Mouse (Mus musculus): ENCODE data around the gene Il12rb1. TPM values are rescaled to one million over a fixed set of nuclear protein-coding genes. Genes with fewer than 3 reads are reported as not detected.

The Il12rb1 gene
- polyA plus RNA-seq, 1 experiment from 2014 or later, result not detected

DNA sequence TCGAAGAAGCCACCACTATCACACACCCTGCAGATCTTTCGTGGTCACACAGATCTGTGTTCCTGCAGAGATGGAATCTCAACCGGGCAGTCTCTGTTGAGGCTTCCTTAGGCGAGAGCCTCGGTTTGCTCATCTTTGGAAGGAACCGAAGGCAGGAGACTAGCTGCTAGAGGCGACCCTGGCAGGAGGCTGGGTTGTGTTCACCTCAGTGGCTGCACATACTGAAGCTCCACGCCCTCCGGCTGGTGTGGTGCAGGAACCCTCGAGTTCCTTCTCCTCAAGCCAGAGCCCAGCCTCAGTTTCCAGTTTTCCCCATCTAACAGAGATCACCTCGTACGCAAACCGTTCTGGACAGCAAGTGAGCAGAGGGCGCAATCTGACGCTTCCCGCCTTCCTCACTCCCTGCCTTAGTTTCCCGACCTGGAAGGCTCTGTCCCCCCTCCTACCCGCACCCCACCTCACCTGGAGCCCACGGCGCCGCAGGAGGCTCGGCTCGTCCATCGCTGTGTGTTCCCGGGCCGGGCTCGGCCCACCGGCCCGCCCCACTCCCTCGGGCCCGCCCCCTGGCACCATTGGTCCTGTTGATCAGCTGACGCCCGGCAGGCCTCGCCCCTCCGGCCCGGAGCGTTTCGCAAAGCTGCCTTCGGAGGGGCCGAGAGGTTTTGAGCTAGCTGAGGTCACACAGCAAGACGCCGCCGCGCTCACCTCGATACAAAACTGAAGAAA, 3.6 kb upstream of the Il12rb1 start, which contains the start of gene Mast3:
TSS of gene Mast3 (minus strand) at position 574 of the 726 bp plus-strand sequence.
- peak; percentile 89 for ATAC-seq (ENCODE audit: low FRiP score)
- Histone ChIP-seq H3K36me3 (replicated peaks) (no peaks in the 10 kb centered on the region), H3K9ac (peak within 1 kb of the TSS; percentile 33), H3K4me3 (replicated peaks) (peak within 1 kb of the TSS; percentile 42), H3K4me1 (peaks cover 19% of the 10 kb centered on the region), H3K4me2 (peak within 1 kb of the TSS; percentile 61), H3K9me3 (no peaks in the 10 kb centered on the region), H3K27ac (no peak within 1 kb of the TSS), H3K27me3 (peaks cover 71% of the 10 kb centered on the region)
- under 1% methylated on average over 45 of the region's 45 CpGs for WGBS

DNA sequence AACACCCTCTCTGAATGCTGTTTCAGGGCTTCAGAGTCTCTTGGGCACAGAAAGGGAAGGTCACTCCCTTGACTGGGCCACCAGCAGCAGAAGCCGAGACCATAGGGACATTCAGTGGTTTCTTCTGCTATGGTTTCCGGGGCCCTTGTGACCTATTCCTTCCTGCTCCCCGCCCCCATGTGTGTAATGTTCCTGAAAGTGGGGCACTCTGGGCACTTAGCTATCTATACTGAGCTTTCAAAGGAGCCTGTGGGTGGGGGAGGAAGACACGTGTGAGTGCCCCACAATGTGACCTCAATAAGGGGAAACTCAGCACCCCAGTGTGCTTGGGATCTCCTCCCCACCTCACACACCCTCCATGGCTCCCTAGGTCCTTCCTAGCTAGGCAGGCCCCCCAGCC, 1.7 kb upstream of the Il12rb1 start:
- peaks cover 12% of the 10 kb centered on the region for H3K4me1 ChIP-seq
- no peaks in the 10 kb centered on the region for H3K36me3 ChIP-seq (replicated peaks)
- no peak overlapping the region for H3K9ac ChIP-seq
- no peaks in the 10 kb centered on the region for H3K9me3 ChIP-seq
- H3K27me3 ChIP-seq, result peaks cover 61% of the 10 kb centered on the region
- WGBS, result 79% methylated on average over 4 of the region's 4 CpGs
- no peak overlapping the region for H3K4me2 ChIP-seq
- H3K4me3 ChIP-seq (replicated peaks), result no peak overlapping the region
- no peak for ATAC-seq (ENCODE audit: low FRiP score)
- H3K27ac ChIP-seq, result no peak overlapping the region

DNA sequence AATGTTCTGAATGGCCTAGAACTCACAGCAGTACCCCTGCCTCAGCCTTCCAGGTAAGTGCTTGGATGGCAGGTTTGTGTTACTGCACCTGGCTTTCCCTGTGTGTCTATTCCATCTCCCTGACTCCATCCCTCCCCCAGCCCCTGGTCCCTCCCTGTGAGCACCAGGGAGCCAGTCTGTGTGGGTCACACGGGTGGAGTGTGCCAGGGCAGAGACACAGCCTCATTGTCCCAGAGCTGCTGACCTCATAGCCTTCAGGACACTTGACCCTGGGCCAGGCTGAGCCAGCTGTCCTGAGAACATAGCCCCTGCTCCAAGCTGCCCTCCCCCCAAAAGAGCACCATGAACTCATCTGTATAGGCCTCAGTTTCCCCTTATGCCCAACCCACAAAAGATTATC, 945 bp upstream of the Il12rb1 start:
- no peaks in the 10 kb centered on the region for H3K9me3 ChIP-seq
- no peak overlapping the region for H3K27ac ChIP-seq
- no peak overlapping the region for H3K9ac ChIP-seq
- H3K36me3 ChIP-seq (replicated peaks), result no peaks in the 10 kb centered on the region
- WGBS, result 47% methylated on average over 1 of the region's 1 CpGs
- H3K4me3 ChIP-seq (replicated peaks), result no peak overlapping the region
- peaks cover 12% of the 10 kb centered on the region for H3K4me1 ChIP-seq
- no peak for ATAC-seq (ENCODE audit: low FRiP score)
- H3K27me3 ChIP-seq, result peaks cover 53% of the 10 kb centered on the region
- no peak overlapping the region for H3K4me2 ChIP-seq

DNA sequence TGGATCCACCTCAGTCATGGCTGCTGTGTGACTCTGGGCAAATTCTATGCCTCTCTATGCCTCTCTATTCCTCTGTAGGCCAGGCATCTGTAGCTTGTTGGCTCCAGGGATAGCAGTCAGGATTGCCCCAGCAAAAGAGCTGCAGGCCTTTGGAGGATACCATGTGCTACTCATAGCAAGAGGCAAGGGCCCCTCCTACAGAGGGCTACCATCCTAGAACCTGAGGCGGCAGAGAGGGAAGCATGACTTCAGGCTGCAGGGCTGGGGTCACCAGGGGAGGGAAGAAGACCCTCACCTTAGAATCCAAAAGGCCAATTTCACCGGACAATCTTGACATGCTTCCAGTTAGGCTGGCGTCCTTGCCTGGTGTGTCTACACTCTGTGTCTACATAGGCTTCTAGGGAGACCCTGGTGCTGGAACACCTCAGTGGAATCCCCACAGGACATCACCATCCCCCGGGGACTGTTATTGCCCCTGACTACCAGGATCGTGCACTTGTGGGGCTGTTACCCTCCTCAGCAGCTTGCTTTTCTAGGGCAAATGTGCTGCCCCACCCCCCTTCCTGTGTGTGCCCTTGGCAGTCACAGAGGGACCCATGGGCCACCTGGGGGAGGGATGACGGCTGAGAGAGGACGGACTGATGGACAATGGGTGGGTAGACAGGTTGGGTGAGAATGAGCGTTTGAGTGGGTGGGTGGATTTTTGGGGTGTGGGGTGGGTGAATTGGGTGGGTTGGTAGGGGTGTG, 879 bp downstream of the Il12rb1 start:
- H3K27ac ChIP-seq, result no peak overlapping the region
- H3K4me1 ChIP-seq, result peaks cover 5% of the 10 kb centered on the region
- 86% methylated on average over 8 of the region's 8 CpGs for WGBS
- H3K36me3 ChIP-seq (replicated peaks), result no peaks in the 10 kb centered on the region
- H3K9me3 ChIP-seq, result no peaks in the 10 kb centered on the region
- no peak overlapping the region for H3K4me2 ChIP-seq
- peaks cover 42% of the 10 kb centered on the region for H3K27me3 ChIP-seq
- no peak for ATAC-seq (ENCODE audit: low FRiP score)
- H3K4me3 ChIP-seq (replicated peaks), result no peak overlapping the region
- H3K9ac ChIP-seq, result no peak overlapping the region

DNA sequence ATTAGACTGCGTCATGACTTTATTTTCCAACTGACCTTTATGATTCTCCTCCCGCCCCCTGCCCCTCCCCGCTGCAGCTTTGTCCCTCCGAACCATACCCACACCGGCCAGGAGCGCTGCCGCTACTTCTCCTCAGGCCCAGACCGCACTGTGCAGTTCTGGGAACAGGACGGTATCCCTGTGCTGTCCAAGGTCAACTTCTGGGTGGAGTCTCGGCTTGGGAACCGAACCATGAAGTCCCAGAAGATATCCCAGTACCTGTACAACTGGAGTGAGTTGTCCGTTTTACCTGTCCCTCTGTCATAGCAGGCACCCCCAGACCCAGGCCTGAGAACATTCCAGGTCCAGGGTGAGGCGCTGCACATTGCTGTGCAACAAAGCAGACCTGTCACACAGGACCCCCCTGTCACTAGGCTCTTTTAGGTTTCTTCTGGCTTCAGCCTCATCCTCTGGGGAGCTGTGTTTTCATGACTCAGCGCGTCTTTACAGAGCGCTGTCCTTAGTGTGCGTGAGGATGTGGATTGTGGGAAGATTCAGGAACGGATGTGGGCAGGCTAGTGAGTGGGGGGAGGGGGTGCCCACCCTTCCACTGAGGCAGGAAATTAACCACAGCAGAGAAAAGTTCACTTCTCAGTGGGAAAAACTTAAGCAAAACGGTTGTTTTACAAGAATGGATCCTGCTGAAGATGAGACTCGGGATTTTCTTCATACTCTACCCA, 2.9 kb downstream of the Il12rb1 start:
- H3K4me3 ChIP-seq (replicated peaks), result no peak overlapping the region
- H3K4me1 ChIP-seq, result no peaks in the 10 kb centered on the region
- no peak overlapping the region for H3K9ac ChIP-seq
- H3K27me3 ChIP-seq, result peaks cover 40% of the 10 kb centered on the region
- H3K36me3 ChIP-seq (replicated peaks), result no peaks in the 10 kb centered on the region
- ATAC-seq (ENCODE audit: low FRiP score), result no peak
- WGBS, result 79% methylated on average over 20 of the region's 20 CpGs
- no peaks in the 10 kb centered on the region for H3K9me3 ChIP-seq
- H3K27ac ChIP-seq, result no peak overlapping the region
- H3K4me2 ChIP-seq, result no peak overlapping the region

DNA sequence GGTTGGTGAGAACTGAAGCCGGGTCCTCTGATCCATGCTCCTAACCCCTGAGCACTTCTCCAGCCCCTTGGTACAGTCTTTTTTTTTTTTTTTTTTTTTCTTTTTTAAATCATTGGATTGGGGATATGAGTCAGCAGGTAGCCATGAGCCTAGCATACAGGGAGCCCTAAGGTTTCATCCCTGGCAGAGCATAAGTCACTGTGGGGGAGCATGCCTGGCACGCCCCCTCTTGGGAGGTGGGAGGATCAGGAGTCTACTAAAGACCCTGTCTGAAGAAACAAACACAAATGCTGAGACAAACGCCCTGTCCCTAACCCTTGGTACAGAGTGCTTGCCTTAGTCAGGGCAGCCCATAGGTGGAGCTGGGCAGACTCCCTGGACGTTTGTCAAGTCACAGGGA, 3.8 kb downstream of the Il12rb1 start:
- Histone ChIP-seq H3K27ac (no peak overlapping the region), H3K36me3 (replicated peaks) (no peaks in the 10 kb centered on the region), H3K9me3 (no peaks in the 10 kb centered on the region), H3K4me2 (no peak overlapping the region), H3K4me1 (peaks cover 6% of the 10 kb centered on the region), H3K9ac (no peak overlapping the region), H3K27me3 (peaks cover 41% of the 10 kb centered on the region), H3K4me3 (replicated peaks) (no peak overlapping the region)
- 38% methylated on average over 4 of the region's 4 CpGs for WGBS
- no peak for ATAC-seq (ENCODE audit: low FRiP score)

DNA sequence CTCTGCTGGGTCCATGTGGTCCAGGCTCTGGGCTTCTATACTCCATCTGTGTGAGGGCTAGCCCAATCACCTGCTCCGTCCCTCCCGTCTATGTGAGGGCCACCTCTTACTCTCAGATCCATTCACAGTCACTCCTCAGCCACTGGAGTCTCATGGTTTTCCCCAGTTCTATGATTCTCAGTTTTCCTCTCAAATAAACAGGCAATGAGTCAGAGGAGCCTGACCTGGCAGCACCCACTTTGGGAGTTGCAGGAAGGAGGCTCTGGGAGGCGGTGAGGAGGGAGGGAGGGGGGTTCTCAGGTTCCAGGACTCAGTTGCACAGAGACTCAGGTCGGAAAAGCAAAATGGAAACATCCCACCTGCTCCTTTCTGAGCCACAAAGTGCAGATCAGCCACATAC, 4.6 kb downstream of the Il12rb1 start:
- Histone ChIP-seq H3K9ac (no peak overlapping the region), H3K4me2 (no peak overlapping the region), H3K27me3 (peaks cover 44% of the 10 kb centered on the region), H3K27ac (no peak overlapping the region), H3K36me3 (replicated peaks) (no peaks in the 10 kb centered on the region), H3K4me1 (peaks cover 7% of the 10 kb centered on the region), H3K9me3 (no peaks in the 10 kb centered on the region), H3K4me3 (replicated peaks) (no peak overlapping the region)
- 69% methylated on average over 4 of the region's 4 CpGs for WGBS
- ATAC-seq (ENCODE audit: low FRiP score), result no peak

DNA sequence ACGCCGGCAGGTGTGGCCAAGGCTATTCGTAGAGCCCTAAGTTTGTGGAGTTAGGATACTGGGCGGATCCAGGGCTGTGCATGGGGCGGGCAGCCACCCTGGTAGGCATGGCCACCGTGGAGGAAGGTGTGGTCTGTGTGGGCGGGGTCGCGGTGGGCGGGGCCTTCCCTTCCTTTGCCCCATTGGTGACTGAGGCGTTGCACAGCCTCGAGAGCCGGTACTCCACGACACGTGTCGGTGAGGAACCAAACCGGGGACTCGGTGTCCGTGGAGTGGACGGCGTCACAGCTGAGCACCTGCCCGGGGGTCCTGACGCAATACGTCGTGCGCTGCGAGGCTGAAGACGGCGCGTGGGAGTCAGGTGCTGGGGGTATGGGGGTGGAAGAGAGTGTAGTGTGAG, 8.4 kb downstream of the Il12rb1 start:
- Histone ChIP-seq H3K4me2 (peak overlapping the region; percentile 42), H3K27me3 (peaks cover 65% of the 10 kb centered on the region), H3K9ac (no peak overlapping the region), H3K36me3 (replicated peaks) (no peaks in the 10 kb centered on the region), H3K4me3 (replicated peaks) (peak overlapping the region; percentile 21), H3K9me3 (peaks cover 8% of the 10 kb centered on the region; the same call in 1 of the 2 replicates), H3K27ac (no peak overlapping the region), H3K4me1 (peaks cover 11% of the 10 kb centered on the region)
- no peak for ATAC-seq (ENCODE audit: low FRiP score)
- WGBS, result 12% methylated on average over 30 of the region's 30 CpGs

DNA sequence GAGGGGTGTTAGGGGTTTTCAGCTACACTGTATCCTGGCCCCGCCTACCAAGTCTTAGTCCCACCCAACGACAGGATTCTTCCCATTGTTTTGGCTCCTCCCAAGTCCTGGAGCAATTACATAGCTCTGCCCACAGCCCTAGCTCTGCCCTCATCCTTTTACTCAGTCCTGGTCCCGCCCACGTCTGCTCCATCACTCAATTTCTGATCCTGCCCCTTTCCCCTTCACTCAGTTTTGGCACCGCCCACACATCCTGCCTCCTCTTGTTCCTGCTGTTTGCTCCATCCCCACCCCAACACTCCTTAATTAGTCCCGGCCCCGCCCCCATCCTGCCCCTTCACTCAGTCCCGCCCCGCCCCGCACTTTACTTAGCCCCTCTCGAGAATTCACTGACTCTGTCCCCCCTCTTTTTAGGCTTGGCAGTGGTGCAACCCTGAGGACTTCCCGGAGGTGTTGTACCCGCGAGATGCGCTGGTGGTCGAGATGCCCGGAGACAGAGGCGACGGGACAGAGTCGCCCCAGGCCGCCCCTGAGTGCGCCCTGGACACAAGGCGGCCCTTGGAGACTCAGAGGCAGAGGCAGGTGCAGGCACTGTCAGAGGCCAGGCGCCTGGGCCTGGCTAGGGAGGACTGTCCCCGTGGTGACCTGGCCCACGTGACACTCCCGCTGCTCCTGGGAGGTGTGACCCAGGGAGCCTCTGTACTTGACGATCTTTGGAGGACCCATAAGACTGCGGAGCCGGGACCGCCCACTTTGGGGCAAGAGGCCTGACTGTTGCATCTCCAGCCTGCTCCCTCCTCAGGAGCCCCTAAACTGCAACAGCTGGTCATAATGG, 12.1 kb downstream of the Il12rb1 start:
- ATAC-seq (ENCODE audit: low FRiP score), result peak; percentile 79
- Histone ChIP-seq H3K9ac (no peak overlapping the region), H3K27me3 (peaks cover 58% of the 10 kb centered on the region), H3K27ac (no peak overlapping the region), H3K36me3 (replicated peaks) (no peaks in the 10 kb centered on the region), H3K4me3 (replicated peaks) (no peak overlapping the region), H3K4me1 (peaks cover 11% of the 10 kb centered on the region), H3K9me3 (peaks cover 8% of the 10 kb centered on the region; the same call in 1 of the 2 replicates), H3K4me2 (peak overlapping the region; percentile 35; the same call in 1 of the 2 replicates)
- WGBS, result 2% methylated on average over 31 of the region's 31 CpGs

DNA sequence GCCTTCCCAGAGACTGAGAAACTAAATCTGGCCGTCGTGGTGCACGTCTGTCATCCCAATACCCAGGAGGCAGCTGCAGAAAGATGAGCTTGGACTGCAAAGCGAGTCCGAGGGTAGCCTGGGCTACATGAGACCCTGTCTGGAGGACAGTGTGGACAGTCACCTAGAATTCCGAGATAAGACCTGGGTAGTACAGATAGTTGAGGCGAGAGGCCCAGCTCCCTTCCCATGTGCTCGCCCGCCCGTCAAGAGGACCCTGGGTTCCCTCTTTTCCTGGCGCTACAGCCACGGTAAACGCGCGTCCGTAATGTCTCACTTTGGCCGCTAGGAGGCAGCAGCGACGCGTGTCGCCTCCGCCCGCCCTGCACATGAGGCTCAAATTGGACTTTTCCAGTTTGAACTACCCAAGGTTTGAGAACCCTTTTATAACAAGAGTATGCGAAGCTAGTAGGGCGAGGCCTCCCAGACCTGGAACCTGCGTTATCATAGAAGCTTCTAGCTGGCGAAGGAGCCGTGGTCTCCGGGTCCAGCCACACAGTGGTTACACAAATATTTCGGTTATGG, 13.2 kb downstream of the Il12rb1 start:
- H3K4me1 ChIP-seq, result peaks cover 10% of the 10 kb centered on the region
- H3K4me3 ChIP-seq (replicated peaks), result no peak overlapping the region; the same call in 1 of the 2 replicates
- peaks cover 8% of the 10 kb centered on the region; the same call in 1 of the 2 replicates for H3K9me3 ChIP-seq
- H3K36me3 ChIP-seq (replicated peaks), result no peaks in the 10 kb centered on the region
- no peak overlapping the region for H3K4me2 ChIP-seq
- ATAC-seq (ENCODE audit: low FRiP score), result peak; percentile 9; the same call in 1 of the 2 replicates
- no peak overlapping the region; the same call in 1 of the 2 replicates for H3K9ac ChIP-seq
- peaks cover 46% of the 10 kb centered on the region for H3K27me3 ChIP-seq
- no peak overlapping the region for H3K27ac ChIP-seq
- 17% methylated on average over 30 of the region's 30 CpGs for WGBS

DNA sequence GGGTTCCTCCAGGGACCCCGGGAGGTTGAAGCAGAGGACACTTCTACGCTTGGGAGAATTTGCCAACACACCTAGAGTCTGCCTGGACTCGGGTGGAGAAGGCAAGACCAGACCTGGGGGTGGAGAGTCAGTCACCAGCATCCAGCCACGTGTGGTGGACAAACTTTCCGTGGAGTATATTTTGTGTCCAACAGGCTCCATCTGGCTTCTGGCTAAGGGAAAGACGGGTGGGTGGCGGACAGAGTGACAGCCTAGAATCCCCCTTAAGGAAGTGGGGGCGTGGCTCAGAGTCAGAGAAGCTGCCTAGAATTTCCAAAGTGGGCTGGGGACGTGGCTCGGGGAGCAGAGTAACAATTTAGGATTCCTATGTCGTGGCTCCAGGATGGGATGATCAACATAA, 13.7 kb downstream of the Il12rb1 start:
- Histone ChIP-seq H3K4me3 (replicated peaks) (no peak overlapping the region), H3K27ac (no peak overlapping the region), H3K36me3 (replicated peaks) (no peaks in the 10 kb centered on the region), H3K9me3 (peaks cover 9% of the 10 kb centered on the region; the same call in 1 of the 2 replicates), H3K4me2 (no peak overlapping the region), H3K9ac (no peak overlapping the region; the same call in 1 of the 2 replicates), H3K4me1 (peaks cover 5% of the 10 kb centered on the region), H3K27me3 (peaks cover 41% of the 10 kb centered on the region)
- ATAC-seq (ENCODE audit: low FRiP score), result no peak
- 50% methylated on average over 11 of the region's 11 CpGs for WGBS

Data from forebrain, embryonic 12.5 days (tissue).